Mouse (Mus musculus) layer of hippocampus, adult 18-20 months (tissue): ENCODE data around the gene Zfp553. TPM values are rescaled to one million over a fixed set of nuclear protein-coding genes. Genes with fewer than 3 reads are reported as not detected.

Experiments
- DNase-seq, 2 experiments: peaks; one replicate each; pipeline ENCODE4 v3.0.0; 2022; ENCODE audit warnings: low spot score in 2 of 2
- long read RNA-seq: library from polyadenylated mRNA; stranded (forward); transcript quantifications from one replicate; pipeline ENCODE4 v2.0.0, GENCODE M21; 2021
- total RNA-seq, 2 experiments: library from RNA; stranded (reverse); gene quantifications; 2 replicates each; pipeline ENCODE4 v1.2.3; 2021

Zfp553 gene
- 10 to 100 TPM; 22.4 TPM for total RNA-seq
- long read RNA-seq, transcript Zfp553-202 (2 exons, 3,342 nt), result major isoform, 22 of 30 reads
- long read RNA-seq, partial matches to known transcripts, result 2 of 30 reads
- long read RNA-seq, other reads (novel, unspliced or antisense), result 2 of 30 reads

DNA sequence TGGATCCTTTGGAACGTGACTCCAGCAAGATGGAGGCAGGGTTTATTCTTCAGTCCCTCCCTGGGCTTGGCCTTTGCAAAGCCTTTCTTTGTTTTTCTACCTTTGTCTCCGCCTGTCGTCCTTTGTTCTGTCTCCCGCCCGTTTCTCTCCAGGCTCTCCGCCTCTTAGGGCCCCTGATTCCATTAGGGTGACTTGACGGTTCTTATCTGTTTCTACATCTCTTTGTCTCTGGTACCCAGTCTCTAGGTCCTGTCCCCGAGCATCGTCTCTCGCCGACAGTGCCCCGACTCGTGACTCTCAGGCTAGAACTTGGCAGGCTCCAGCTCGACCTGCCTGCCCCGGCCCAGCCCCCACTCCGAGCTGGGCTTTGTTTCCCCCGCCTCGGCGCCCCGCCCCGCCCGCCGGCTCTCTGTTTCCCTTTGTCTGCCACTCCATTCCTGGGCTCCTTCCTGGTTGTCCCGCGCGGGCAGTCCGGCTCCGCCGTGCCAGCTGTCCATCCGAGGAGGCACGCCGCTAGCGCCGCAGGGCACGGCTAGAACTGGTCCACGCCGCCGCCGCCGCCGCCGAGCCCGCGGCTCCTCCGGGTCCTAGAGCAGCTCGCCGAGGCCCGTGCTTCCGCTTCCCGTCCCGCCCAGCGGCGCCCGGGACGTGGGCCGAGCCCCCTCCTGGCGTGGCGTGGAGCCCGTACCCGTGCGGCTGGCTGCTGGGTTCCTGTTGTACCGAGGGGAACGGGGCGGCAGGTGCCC is at the start of gene Zfp553, which contains the start of gene Sept1:
TSS of gene Zfp553 (plus strand) at position 440 of the 746 bp plus-strand sequence.
TSS of gene Sept1 (minus strand) at position 509 of the 746 bp plus-strand sequence.
- DNase-seq, result peak; percentile 79 to 80

- DNase-seq, result no peak
These were observed 49.5 kb upstream of the Zfp553 start for GRCm38 (mm10) chr7:127183345-127183744.

DNA sequence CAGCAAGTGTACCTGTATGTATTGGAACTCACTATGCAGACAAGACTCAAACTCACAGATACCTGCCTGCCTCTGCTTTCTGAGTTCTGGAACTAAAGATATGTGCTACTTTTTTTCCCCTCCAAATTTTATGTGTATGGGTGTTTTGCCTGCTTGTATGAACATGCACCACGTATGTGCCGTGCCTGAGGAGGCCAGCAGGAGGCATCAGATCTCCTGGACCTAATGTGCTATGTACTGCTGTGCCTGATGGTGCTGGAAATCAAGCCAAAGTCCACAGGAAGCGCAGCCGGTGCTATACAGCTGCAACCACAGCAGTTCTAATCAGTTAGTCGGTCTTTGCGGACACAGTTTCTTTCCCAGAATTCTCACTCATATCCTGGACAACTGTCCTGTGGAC is 49.0 kb upstream of the Zfp553 start:
- DNase-seq, result no peak

DNA sequence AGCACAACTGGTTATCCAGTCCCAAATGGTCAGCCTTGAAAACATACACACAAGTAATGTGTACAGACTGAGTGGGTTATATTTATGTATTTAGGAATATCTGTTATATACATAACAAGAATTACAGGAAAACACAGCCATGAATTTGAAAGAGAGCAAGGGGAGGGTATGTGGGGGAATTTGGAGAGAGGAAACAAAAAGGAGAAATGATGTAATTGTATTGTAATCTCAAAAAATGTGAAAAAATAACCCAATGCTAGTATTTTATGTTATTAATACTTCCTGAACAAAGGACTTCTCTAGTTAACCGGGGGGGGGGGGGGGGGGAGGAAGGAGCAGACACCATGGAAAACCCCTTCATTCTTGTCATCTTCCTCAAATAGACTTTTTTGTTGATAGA is 48.1 kb upstream of the Zfp553 start:
- DNase-seq, result no peak

GRCm38 (mm10) chr7:127185601-127186000 is 47.3 kb upstream of the Zfp553 start:
- no peak for DNase-seq

DNA sequence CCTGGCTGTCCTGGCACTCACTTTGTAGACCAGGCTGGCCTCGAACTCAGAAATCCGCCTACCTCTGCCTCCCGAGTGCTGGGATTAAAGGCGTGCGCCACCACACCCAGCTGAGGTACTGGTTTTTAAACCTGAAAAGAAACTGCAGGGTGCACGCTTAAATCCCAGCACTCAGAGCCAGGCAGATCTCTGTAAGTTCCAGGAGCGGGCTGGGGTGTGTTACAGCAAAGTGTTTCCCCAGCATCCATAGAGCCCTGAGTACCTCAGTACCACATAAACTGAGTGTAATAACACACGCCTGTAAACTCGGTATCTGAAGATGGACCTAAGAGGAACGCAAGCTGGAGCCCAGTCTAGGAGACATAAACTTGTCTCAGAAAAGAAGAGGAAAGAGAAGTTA is 45.5 kb upstream of the Zfp553 start:
- no peak for DNase-seq

- DNase-seq, result no peak
These were observed 44.3 kb upstream of the Zfp553 start for GRCm38 (mm10) chr7:127188305-127189276.

DNA sequence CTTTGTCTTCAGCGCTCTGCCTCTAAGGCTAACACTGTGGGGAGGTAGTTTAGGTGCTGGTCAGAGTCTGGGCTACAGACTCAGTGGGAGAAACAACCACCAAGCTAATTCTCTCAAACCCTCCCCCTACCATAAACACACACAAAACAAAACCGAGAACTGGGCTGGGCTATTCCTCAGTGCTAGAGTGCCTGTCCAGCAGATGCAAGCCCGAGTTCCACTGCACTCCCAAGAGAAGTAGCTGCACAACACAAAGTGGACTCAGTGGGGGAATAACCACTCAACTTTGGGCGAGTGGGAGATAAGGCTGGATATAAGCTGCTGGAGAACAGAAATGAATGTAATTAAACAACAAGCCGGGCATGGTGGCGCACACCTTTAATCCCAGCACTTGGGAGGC is 42.2 kb upstream of the Zfp553 start:
- no peak for DNase-seq

DNA sequence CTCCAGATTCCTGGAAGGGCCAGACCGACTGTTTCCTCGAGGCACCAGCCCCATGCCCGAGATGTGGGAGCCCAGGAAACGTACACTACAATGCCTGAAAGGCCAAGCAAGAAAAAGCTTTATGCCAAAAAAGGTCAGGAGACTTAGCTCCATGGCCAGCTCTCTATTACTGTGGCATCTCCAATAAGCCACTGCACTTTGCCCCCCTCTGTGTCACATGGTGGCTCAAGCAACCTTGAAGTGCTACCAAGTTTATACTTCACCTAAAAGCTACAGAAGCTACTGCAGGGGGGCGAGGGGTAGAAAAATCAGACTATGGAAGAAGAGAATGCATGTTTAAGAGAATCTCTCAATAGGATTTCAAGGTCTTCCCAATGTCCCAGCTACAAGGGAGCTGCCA is 39.9 kb upstream of the Zfp553 start:
- DNase-seq, result no peak

DNA sequence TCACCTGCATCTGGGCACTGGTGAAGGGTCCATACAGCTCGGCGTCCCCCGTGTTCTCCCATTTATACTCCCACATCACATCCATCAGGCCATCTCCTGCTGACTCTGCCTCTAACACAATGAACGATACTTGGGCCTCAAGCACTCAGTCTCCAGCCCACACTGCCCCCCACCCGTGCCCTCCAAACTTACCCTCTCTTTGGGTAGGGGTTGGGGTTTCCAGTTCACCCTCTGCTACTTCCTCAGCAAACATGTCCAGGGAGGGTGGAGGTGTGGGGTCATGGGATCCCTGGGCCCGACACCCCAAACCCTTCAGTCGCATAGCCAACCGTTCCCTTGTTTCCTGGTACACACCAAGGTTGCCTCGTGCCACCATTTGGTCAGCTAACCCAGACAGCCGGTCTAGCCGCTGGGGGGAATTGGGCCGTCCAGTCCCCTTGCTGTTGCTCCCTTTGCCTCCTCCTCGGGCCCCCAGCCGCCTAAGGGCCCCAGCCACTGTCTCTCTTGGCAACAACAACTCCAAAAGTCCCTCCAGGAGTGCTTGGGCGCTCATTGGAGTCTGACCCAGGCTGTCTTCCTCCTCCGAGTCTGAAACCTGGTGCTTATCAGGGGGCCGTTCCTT is 38.7 kb upstream of the Zfp553 start:
- no peak for DNase-seq

GRCm38 (mm10) chr7:127194633-127195029 is 38.2 kb upstream of the Zfp553 start:
- no peak for DNase-seq

- peak; percentile 94 to 98 for DNase-seq
These were observed 37.1 kb upstream of the Zfp553 start, which contains the start of gene Cd2bp2 for GRCm38 (mm10) chr7:127195544-127196295. Gene Cd2bp2, minus strand, starts transcription at chr7:127196050.

DNA sequence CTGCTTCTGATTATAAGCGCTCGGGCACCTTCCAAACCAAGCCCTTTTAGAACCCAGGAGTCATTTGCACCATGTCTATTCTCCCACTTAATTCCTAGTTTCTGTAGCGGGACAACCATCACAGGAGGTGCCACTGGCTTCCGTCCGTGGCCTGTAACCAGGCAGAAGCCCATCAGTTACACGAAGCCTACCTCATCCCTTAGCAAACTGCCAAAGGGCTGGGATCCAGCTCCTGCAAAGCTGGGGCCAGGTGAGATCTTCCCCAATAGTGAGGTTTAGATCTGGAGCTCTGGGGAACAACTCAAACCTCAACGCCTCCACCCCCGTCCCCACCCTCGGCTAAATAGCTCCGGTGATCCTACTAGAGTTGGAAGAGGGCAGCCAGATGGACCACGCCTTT is 36.4 kb upstream of the Zfp553 start:
- no peak for DNase-seq

- DNase-seq, result no peak
These were observed 26.3 kb upstream of the Zfp553 start for GRCm38 (mm10) chr7:127206606-127207005.

DNA sequence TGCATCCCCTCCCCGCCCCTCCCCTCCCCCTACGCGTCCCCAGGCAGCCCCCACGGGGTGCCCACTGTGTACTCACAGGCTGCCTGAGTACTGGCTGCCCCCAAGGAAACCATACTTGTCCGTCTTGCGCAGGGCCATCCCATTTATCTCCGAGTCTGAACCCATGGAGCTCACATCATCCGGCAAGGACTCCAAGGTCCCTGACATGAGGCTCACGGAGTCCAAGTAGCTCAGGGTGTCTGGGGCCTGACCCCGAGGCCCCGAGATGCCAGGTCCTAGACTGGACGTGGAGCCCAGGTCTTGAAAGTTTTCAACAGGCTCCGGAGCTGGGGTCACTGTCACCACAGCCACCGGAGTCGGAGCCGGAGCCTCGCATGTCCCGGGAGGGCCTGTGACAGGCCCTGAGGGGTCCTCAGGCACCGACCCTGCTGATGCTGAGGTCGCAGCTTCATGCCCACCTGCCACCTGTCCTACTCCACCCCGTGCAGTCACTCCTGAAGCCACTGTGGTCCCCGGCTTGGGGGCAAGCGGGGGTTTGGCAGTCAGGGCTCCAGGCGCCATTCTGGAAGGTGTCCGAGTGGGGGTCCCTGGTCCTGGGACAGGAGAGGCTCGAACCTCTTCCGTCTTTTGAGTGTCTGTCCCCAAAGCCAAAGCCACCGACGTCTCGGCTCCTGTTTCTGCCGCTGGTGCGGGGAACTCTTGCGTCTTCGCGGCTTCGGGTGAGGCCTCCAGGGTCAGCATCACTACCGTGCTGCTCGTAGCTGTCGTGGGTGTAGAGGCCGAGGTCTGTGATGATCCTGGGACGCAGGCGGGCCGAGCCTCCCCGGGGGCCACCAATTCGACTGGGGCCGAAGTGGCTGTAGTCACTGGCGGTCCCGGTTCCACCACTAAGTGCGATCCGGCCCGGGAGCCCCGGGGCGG is 25.2 kb upstream of the Zfp553 start:
- no peak for DNase-seq

- peak in 1 of 2 experiments; percentile 50 for DNase-seq
These were observed 24.6 kb upstream of the Zfp553 start, which contains the start of gene Tbc1d10b for GRCm38 (mm10) chr7:127208295-127208552. Gene Tbc1d10b, minus strand, starts transcription at chr7:127208468.

- peak; percentile 94 to 97 for DNase-seq
These were observed 24.1 kb upstream of the Zfp553 start, which contains the start of gene Mylpf for GRCm38 (mm10) chr7:127208553-127209438. Gene Mylpf, plus strand, starts transcription at chr7:127208890.

- no peak for DNase-seq
These were observed 23.0 kb upstream of the Zfp553 start for GRCm38 (mm10) chr7:127209851-127210250.
